Mouse (Mus musculus) forebrain, embryonic 16.5 days (tissue): ENCODE measurements around the gene Supt4a. TPM values are rescaled to one million over a fixed set of nuclear protein-coding genes. Genes with fewer than 3 reads are reported as not detected.

Experiments used
- ATAC-seq: fragments of 200-750 bp; cut with Nextera tagmentation; 2 replicates; pipeline ENCODE4 v1.8.0; 2017; ENCODE audit warnings: mild to moderate bottlenecking, moderate library complexity
- H3K27ac ChIP-seq: fragments of 300-500 bp; sonication (generic); 2 replicates; pipeline ENCODE4 v1.5.1; 2014; ENCODE audit warnings: low read length, control low read depth
- H3K27me3 ChIP-seq: fragments of 300-500 bp; sonication (generic); replicated peaks from 2 replicates; pipeline ENCODE4 v1.6.1; 2014; ENCODE audit warnings: low read length; ENCODE audit not compliant: control insufficient read depth, insufficient read depth
- H3K36me3 ChIP-seq: fragments of 300-500 bp; sonication (generic); 2 replicates; pipeline ENCODE4 v1.6.1; 2014; ENCODE audit not compliant: control insufficient read depth, insufficient read depth
- H3K4me1 ChIP-seq: fragments of 300-500 bp; sonication (generic); replicated peaks from 2 replicates; pipeline ENCODE4 v1.6.1; 2014; ENCODE audit warnings: low read length; ENCODE audit not compliant: control insufficient read depth, insufficient read depth
- H3K4me2 ChIP-seq: fragments of 300-500 bp; sonication (generic); 2 replicates; pipeline ENCODE4 v1.6.1; 2014; ENCODE audit warnings: mild to moderate bottlenecking, low read length, control low read depth
- H3K4me3 ChIP-seq: fragments of 300-500 bp; sonication (generic); replicated peaks from 2 replicates; pipeline ENCODE4 v1.5.1; 2014; ENCODE audit warnings: mild to moderate bottlenecking, low read length, control low read depth
- H3K9ac ChIP-seq: fragments of 300-500 bp; sonication (generic); replicated peaks from 2 replicates; pipeline ENCODE4 v1.6.1; 2014; ENCODE audit warnings: low read depth, low read length, control low read depth
- H3K9me3 ChIP-seq: fragments of 300-500 bp; sonication (generic); 2 replicates; pipeline ENCODE4 v1.6.1; 2016; ENCODE audit warnings: low read length; ENCODE audit not compliant: control insufficient read depth
- WGBS: fragments of 180-500 bp; shearing (Covaris S2); extraction: QIAGEN DNeasy Blood & Tissue Kit; methylation state at CpG from one replicate; pipeline ENCODE4 v1.1.7; 2014; 5-methylcytosine and 5-hydroxymethylcytosine counted together
- polyA plus RNA-seq: library from polyadenylated mRNA; unstranded; fragments of >200 nt; fragmentation: Nextera tagmentation; extraction: Ambion mirVana; gene quantifications from 2 replicates; pipeline ENCODE4 v1.2.1, GENCODE M21; 2015

The Supt4a gene
- polyA plus RNA-seq, 1 experiment from 2014 or later: 133 TPM

GRCm38 (mm10) chr11:87761181-87761721 lies 23.9 kb downstream of the Supt4a start:
- Histone ChIP-seq H3K4me2 (peak overlapping the region; percentile 74), H3K27ac (no peak overlapping the region), H3K9me3 (no peaks in the 10 kb centered on the region), H3K36me3 (no peaks in the 10 kb centered on the region), H3K4me3 (peak overlapping the region; percentile 59), H3K4me1 (peaks cover 51% of the 10 kb centered on the region), H3K27me3 (no peaks in the 10 kb centered on the region), H3K9ac (peak overlapping the region; percentile 86)
- no peak for ATAC-seq
- WGBS: 52% methylated on average over 11 of the region's 11 CpGs

GRCm38 (mm10) chr11:87761806-87762701 lies 24.7 kb downstream of the Supt4a start:
- Histone ChIP-seq H3K4me3 (peak overlapping the region; percentile 59), H3K9ac (peak overlapping the region; percentile 86), H3K4me1 (peaks cover 51% of the 10 kb centered on the region), H3K4me2 (peak overlapping the region; percentile 74), H3K36me3 (no peaks in the 10 kb centered on the region), H3K9me3 (no peaks in the 10 kb centered on the region), H3K27me3 (no peaks in the 10 kb centered on the region), H3K27ac (no peak overlapping the region)
- ATAC-seq: no peak
- 77% methylated on average over 14 of the region's 14 CpGs for WGBS

DNA sequence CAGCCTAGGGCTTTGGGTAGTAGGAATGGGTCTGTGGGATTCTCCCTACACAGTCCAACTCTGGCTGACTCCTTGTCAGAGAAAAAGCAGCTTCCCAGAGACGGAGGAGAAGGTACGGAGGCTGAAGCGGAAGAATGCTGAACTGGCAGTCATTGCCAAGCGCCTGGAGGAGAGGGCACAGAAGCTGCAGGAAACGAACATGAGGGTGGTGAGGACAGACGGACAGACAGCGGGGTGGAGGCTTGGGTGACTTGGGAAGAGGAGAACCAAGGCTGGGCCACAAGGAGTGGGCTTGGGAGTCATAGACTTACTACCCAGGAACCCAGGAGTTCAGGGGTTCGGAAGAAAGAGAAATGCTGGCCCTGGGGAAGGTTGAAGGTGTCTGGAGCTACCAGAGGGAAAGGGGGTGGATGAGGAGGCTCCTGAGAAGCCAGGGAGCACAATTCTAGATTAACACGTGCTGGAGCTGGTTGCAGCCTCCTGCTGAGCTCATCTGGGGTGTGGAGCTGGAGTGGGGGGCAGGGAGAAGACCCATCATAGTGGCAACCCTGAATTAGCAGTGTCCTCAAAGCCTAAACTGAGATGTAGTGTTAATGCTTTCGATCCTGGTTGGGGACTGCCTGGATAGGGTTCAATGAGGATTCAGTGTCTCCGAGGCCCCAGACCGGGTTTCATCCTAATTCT lies 25.5 kb downstream of the Supt4a start:
- Histone ChIP-seq H3K36me3 (no peaks in the 10 kb centered on the region), H3K27ac (no peak overlapping the region), H3K9me3 (no peaks in the 10 kb centered on the region), H3K4me1 (peaks cover 51% of the 10 kb centered on the region), H3K9ac (peak overlapping the region; percentile 65), H3K4me3 (peak overlapping the region; percentile 59), H3K4me2 (peak overlapping the region; percentile 74), H3K27me3 (no peaks in the 10 kb centered on the region)
- WGBS: 37% methylated on average over 12 of the region's 12 CpGs
- no peak for ATAC-seq

- Histone ChIP-seq H3K4me2 (peak overlapping the region; percentile 74), H3K4me3 (peak overlapping the region; percentile 59), H3K27ac (no peak overlapping the region), H3K4me1 (peaks cover 51% of the 10 kb centered on the region), H3K27me3 (no peaks in the 10 kb centered on the region), H3K9me3 (no peaks in the 10 kb centered on the region), H3K36me3 (no peaks in the 10 kb centered on the region), H3K9ac (peak overlapping the region; percentile 65)
- ATAC-seq: peak; percentile 16
- 0% methylated on average over 17 of the region's 17 CpGs for WGBS
Measured at GRCm38 (mm10) chr11:87763511-87763987, 26.2 kb downstream of the Supt4a start.

- Histone ChIP-seq H3K4me3 (peak overlapping the region; percentile 59), H3K4me1 (peaks cover 51% of the 10 kb centered on the region)
- WGBS: under 1% methylated on average over 65 of the region's 65 CpGs
Measured at GRCm38 (mm10) chr11:87763988-87764876, 26.9 kb downstream of the Supt4a start.

GRCm38 (mm10) chr11:87768745-87769144 lies 31.4 kb downstream of the Supt4a start:
- WGBS: 96% methylated on average over 4 of the region's 4 CpGs
- Histone ChIP-seq H3K36me3 (no peaks in the 10 kb centered on the region), H3K4me2 (no peak overlapping the region), H3K9me3 (no peaks in the 10 kb centered on the region), H3K27me3 (no peaks in the 10 kb centered on the region), H3K4me3 (no peak overlapping the region), H3K9ac (no peak overlapping the region), H3K4me1 (peaks cover 13% of the 10 kb centered on the region), H3K27ac (no peak overlapping the region)
- no peak for ATAC-seq

More at GRCm38 (mm10) chr11:87763988-87764876, 26.9 kb downstream of the Supt4a start:
- peak; percentile 19 for ATAC-seq
- H3K4me2 ChIP-seq: peak overlapping the region; percentile 74
- H3K9ac ChIP-seq: peak overlapping the region; percentile 65
- no peaks in the 10 kb centered on the region for H3K27me3 ChIP-seq
- H3K27ac ChIP-seq: 0 out of 2 replicates have a peak overlapping the region, but pooled peaks have one; percentile 15
- H3K9me3 ChIP-seq: no peaks in the 10 kb centered on the region
- no peaks in the 10 kb centered on the region for H3K36me3 ChIP-seq

DNA sequence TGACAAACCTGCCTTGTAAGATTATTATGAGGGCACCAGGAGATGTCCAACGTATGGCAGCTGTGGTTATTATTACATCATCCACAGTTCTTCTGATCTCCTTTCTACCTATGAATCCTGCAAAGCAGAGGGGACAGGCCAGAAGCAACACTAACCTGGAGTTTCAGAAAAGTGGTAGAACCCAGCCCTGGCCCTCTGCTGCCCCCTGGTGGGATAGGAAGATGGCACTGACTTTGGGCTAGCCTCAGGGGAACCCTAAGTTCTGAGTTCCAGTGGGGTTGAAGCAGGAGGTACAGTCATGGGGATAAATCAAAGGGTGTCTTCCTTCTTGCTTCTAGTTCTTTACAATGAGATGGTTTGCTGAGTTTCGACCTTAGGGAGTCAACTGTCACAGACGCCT lies 33.6 kb downstream of the Supt4a start:
- no peaks in the 10 kb centered on the region for H3K4me1 ChIP-seq
- H3K9ac ChIP-seq: no peak overlapping the region
- no peak overlapping the region for H3K4me3 ChIP-seq
- no peak overlapping the region for H3K4me2 ChIP-seq
- H3K27ac ChIP-seq: no peak overlapping the region
- no peaks in the 10 kb centered on the region for H3K9me3 ChIP-seq
- 0 out of 2 replicates have a peak, but pooled peaks cover 6% of the 10 kb centered on the region for H3K36me3 ChIP-seq
- no peak for ATAC-seq
- WGBS: 62% methylated on average over 3 of the region's 3 CpGs
- H3K27me3 ChIP-seq: no peaks in the 10 kb centered on the region

DNA sequence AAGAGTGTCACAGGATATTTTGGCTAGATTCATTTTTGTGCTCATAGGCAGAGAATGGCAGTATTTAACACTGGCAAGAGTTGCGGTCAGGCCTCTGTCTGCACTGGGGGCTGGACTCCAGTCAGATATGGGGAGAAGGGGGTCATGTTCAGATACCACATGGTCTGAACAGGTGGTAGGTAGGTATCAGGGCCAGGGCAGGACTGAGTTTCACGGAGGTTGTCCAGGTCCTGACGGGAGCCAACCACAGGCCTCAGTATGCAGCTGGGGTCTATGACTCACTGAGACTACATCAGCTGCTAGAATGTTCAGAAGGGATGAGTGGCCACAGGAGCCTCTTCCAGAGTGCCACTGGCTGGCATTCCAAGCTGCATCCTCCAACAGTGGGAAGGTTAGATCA lies 35.0 kb downstream of the Supt4a start:
- Histone ChIP-seq H3K9ac (no peak overlapping the region), H3K4me1 (no peaks in the 10 kb centered on the region), H3K9me3 (no peaks in the 10 kb centered on the region), H3K27me3 (no peaks in the 10 kb centered on the region), H3K4me2 (no peak overlapping the region), H3K27ac (no peak overlapping the region), H3K4me3 (no peak overlapping the region), H3K36me3 (peaks cover 10% of the 10 kb centered on the region; the same call in 1 of the 2 replicates)
- 94% methylated on average over 3 of the region's 3 CpGs for WGBS
- ATAC-seq: no peak
